In genomic region chr8:121950749-121951655, GRCm38 (mm10) we compare ENCODE assay signal across 8 mouse cellular contexts. TPM values are rescaled to one million over a fixed set of nuclear protein-coding genes. Genes with fewer than 3 reads are reported as not detected.
DNase-seq lines count a peak whose midpoint lies in the region; ATAC-seq and TF ChIP-seq lines count a peak whose summit lies in the region.

No protein-coding gene starts in this region.

- H3K27ac ChIP-seq in embryonic facial prominence, embryonic 13.5 days, result peak overlapping the region; percentile 95
- H3K27ac ChIP-seq in heart, embryonic 10.5 days, result peak overlapping the region; percentile 97
- H3K27ac ChIP-seq in kidney, embryonic 14.5 days (ENCODE audit: low read depth, low read length), result peak overlapping the region; percentile 81
- peak overlapping the region; percentile 98 for H3K27ac ChIP-seq in liver, embryonic 12.5 days
- H3K27ac ChIP-seq in thymus, adult 2 months (ENCODE audit: control insufficient read depth, insufficient read depth, low read length), result peak overlapping the region; percentile 71

- ATAC-seq in embryonic facial prominence, embryonic 13.5 days (ENCODE audit: insufficient number of reproducible peaks, insufficient read depth, low FRiP score, low TSS enrichment, low read depth), result no peak
- peak; percentile 8 for ATAC-seq in kidney, embryonic 14.5 days (ENCODE audit: low FRiP score, low TSS enrichment)
- peak; percentile 1; the same call in 1 of the 2 replicates for ATAC-seq in liver, embryonic 12.5 days

- under 1% methylated on average over 83 of the region's 97 CpGs for WGBS in embryonic facial prominence, embryonic 13.5 days
- 3% methylated on average over 86 of the region's 97 CpGs for WGBS in heart, embryonic 10.5 days
- under 1% methylated on average over 82 of the region's 97 CpGs for WGBS in kidney, embryonic 14.5 days
- WGBS in liver, embryonic 12.5 days (ENCODE audit: insufficient replicate concordance), result 3% methylated on average over 85 of the region's 97 CpGs
- 5% methylated on average over 97 of the region's 97 CpGs for WGBS in thymus, adult 2 months

- no peak for TF ChIP-seq CTCF in thymus, adult 2 months (IDR thresholded peaks at IDR 0.05; ENCODE audit: borderline replicate concordance, control insufficient read depth, extremely low read depth, insufficient read depth, low read length, poor library complexity)

- no peaks in the 10 kb centered on the region for H3K27me3 ChIP-seq in embryonic facial prominence, embryonic 13.5 days
- H3K27me3 ChIP-seq in heart, embryonic 10.5 days (ENCODE audit: insufficient read depth, poor library complexity, severe bottlenecking), result no peaks in the 10 kb centered on the region
- H3K27me3 ChIP-seq in kidney, embryonic 14.5 days (ENCODE audit: control insufficient read depth, insufficient read depth, low read length), result no peaks in the 10 kb centered on the region
- H3K27me3 ChIP-seq in liver, embryonic 12.5 days (replicated peaks), result no peaks in the 10 kb centered on the region
- H3K27me3 ChIP-seq in thymus, adult 2 months (ENCODE audit: control insufficient read depth, insufficient read depth, low read length), result no peaks in the 10 kb centered on the region

- H3K9ac ChIP-seq in embryonic facial prominence, embryonic 13.5 days, result peak overlapping the region; percentile 99
- peak overlapping the region; percentile 100 for H3K9ac ChIP-seq in kidney, embryonic 14.5 days (ENCODE audit: low read depth, low read length)
- peak overlapping the region; percentile 95 for H3K9ac ChIP-seq in liver, embryonic 12.5 days

- peak; percentile 51; the same call in 1 of the 2 replicates for TF ChIP-seq POLR2A in thymus, adult 2 months (IDR thresholded peaks at IDR 0.05; ENCODE audit: control insufficient read depth, extremely low read depth, insufficient read depth, low read length, poor library complexity)

- H3K9me3 ChIP-seq in embryonic facial prominence, embryonic 13.5 days, result no peaks in the 10 kb centered on the region
- H3K9me3 ChIP-seq in heart, embryonic 10.5 days, result no peaks in the 10 kb centered on the region
- no peaks in the 10 kb centered on the region for H3K9me3 ChIP-seq in kidney, embryonic 14.5 days (ENCODE audit: control insufficient read depth, low read length)
- H3K9me3 ChIP-seq in liver, embryonic 12.5 days (replicated peaks), result no peaks in the 10 kb centered on the region

- DNase-seq in 416B (ENCODE audit: low read depth), result peak; percentile 63
- peak; percentile 69 for DNase-seq in adrenal gland, adult 8-10 months
- no peak for DNase-seq in heart, embryonic 10.5 days (ENCODE audit: low spot score)
- DNase-seq in neural tube, embryonic 10.5 days (ENCODE audit: extremely low spot score, low spot score), result peak; percentile 63
- peak; percentile 64 for DNase-seq in thymus, adult 2 months

- peaks cover 58% of the 10 kb centered on the region for H3K4me1 ChIP-seq in embryonic facial prominence, embryonic 13.5 days
- H3K4me1 ChIP-seq in heart, embryonic 10.5 days, result peaks cover 70% of the 10 kb centered on the region
- H3K4me1 ChIP-seq in kidney, embryonic 14.5 days (ENCODE audit: control insufficient read depth, insufficient read depth, low read length), result peaks cover 57% of the 10 kb centered on the region
- H3K4me1 ChIP-seq in liver, embryonic 12.5 days, result peaks cover 86% of the 10 kb centered on the region
- peaks cover 34% of the 10 kb centered on the region for H3K4me1 ChIP-seq in thymus, adult 2 months (replicated peaks; ENCODE audit: control insufficient read depth, insufficient read depth, low read length)

- H3K36me3 ChIP-seq in embryonic facial prominence, embryonic 13.5 days, result peaks cover 16% of the 10 kb centered on the region
- H3K36me3 ChIP-seq in heart, embryonic 10.5 days, result peaks cover 21% of the 10 kb centered on the region
- peaks cover 25% of the 10 kb centered on the region for H3K36me3 ChIP-seq in kidney, embryonic 14.5 days (ENCODE audit: control insufficient read depth, insufficient read depth, low read length)
- H3K36me3 ChIP-seq in liver, embryonic 12.5 days, result peaks cover 33% of the 10 kb centered on the region
- H3K36me3 ChIP-seq in thymus, adult 2 months (ENCODE audit: control insufficient read depth, insufficient read depth, low read length), result 0 out of 2 replicates have a peak, but pooled peaks cover 5% of the 10 kb centered on the region

- H3K4me3 ChIP-seq in embryonic facial prominence, embryonic 13.5 days, result peak overlapping the region; percentile 92
- peak overlapping the region; percentile 93 for H3K4me3 ChIP-seq in heart, embryonic 10.5 days
- peak overlapping the region; percentile 95 for H3K4me3 ChIP-seq in kidney, embryonic 14.5 days (ENCODE audit: low read length)
- H3K4me3 ChIP-seq in liver, embryonic 12.5 days, result peak overlapping the region; percentile 94
- H3K4me3 ChIP-seq in thymus, adult 2 months (ENCODE audit: control insufficient read depth, insufficient read depth, low read length), result peak overlapping the region; percentile 78

- H3K4me2 ChIP-seq in embryonic facial prominence, embryonic 13.5 days, result peak overlapping the region; percentile 90
- H3K4me2 ChIP-seq in kidney, embryonic 14.5 days (replicated peaks; ENCODE audit: low read depth, low read length), result peak overlapping the region; percentile 88
- peak overlapping the region; percentile 87 for H3K4me2 ChIP-seq in liver, embryonic 12.5 days

RNA-seq across cellular contexts. Expression of gene Banp, which starts 1.5 kb away (rescaled TPM):
- 10 to 100 TPM; 16.5 to 40.8 (median 27.9) TPM for total RNA-seq in adrenal gland, adult 8-10 months (2022)
- polyA plus RNA-seq in embryonic facial prominence, embryonic 13.5 days (2015; fragmentation: Nextera tagmentation; extraction: Ambion mirVana), result 42.6 and 49.4 TPM in 2 replicates
- 35.8 and 58.5 TPM in 2 replicates for polyA plus RNA-seq in heart, embryonic 10.5 days (2016; fragmentation: Nextera tagmentation; extraction: Ambion mirVana)
- polyA plus RNA-seq in kidney, embryonic 14.5 days (2014; fragmentation: Nextera tagmentation; extraction: Ambion mirVana), result 39.2 and 39.5 TPM in 2 replicates
- polyA plus RNA-seq in liver, embryonic 12.5 days (2016; fragmentation: Nextera tagmentation; extraction: Ambion mirVana), result 22.4 and 25.4 TPM in 2 replicates
- polyA plus RNA-seq in thymus, adult 2 months (2012; rRNA removed), result 151 and 153 TPM in 2 replicates

RNA-seq across cellular contexts. Expression of gene Car5a, which starts 6.3 kb away (rescaled TPM):
- total RNA-seq in adrenal gland, adult 8-10 months (2022), result not detected
- not detected in 2 replicates for polyA plus RNA-seq in embryonic facial prominence, embryonic 13.5 days (2015; fragmentation: Nextera tagmentation; extraction: Ambion mirVana)
- polyA plus RNA-seq in heart, embryonic 10.5 days (2016; fragmentation: Nextera tagmentation; extraction: Ambion mirVana), result not detected in 2 replicates
- polyA plus RNA-seq in kidney, embryonic 14.5 days (2014; fragmentation: Nextera tagmentation; extraction: Ambion mirVana), result not detected in 2 replicates
- 0.69 and 0.85 TPM in 2 replicates for polyA plus RNA-seq in liver, embryonic 12.5 days (2016; fragmentation: Nextera tagmentation; extraction: Ambion mirVana)
- 0.75 TPM in 1 of 2 replicates, not detected in the other for polyA plus RNA-seq in thymus, adult 2 months (2012; rRNA removed)

RNA-seq across cellular contexts. Expression of gene Slc7a5, which starts 43.5 kb away (rescaled TPM):
- 10 to 100 TPM; 51.8 to 96.5 (median 70.3) TPM for total RNA-seq in adrenal gland, adult 8-10 months (2022)
- 16.1 and 18.3 TPM in 2 replicates for polyA plus RNA-seq in embryonic facial prominence, embryonic 13.5 days (2015; fragmentation: Nextera tagmentation; extraction: Ambion mirVana)
- 18.7 and 20.9 TPM in 2 replicates for polyA plus RNA-seq in heart, embryonic 10.5 days (2016; fragmentation: Nextera tagmentation; extraction: Ambion mirVana)
- polyA plus RNA-seq in kidney, embryonic 14.5 days (2014; fragmentation: Nextera tagmentation; extraction: Ambion mirVana), result 16.8 and 25.9 TPM in 2 replicates
- 52.6 and 58.9 TPM in 2 replicates for polyA plus RNA-seq in liver, embryonic 12.5 days (2016; fragmentation: Nextera tagmentation; extraction: Ambion mirVana)
- polyA plus RNA-seq in thymus, adult 2 months (2012; rRNA removed), result 45.9 and 66.8 TPM in 2 replicates
